Mouse (Mus musculus) heart, adult 2 months (tissue): ENCODE data around the gene Rnf213.

Experiments used
- CTCF ChIP-seq: fragments of 200-600 bp; IDR thresholded peaks from 2 replicates; pipeline ENCODE4 v1.8.1; 2022; ENCODE audit warnings: antibody characterized with exemption, mild to moderate bottlenecking, moderate library complexity
- POLR2A ChIP-seq: fragments of 200-500 bp; IDR thresholded peaks from 2 replicates; pipeline ENCODE4 v1.6.1; 2011; ENCODE audit warnings: mild to moderate bottlenecking, low read depth, low read length, control low read depth; ENCODE audit not compliant: insufficient read depth

DNA sequence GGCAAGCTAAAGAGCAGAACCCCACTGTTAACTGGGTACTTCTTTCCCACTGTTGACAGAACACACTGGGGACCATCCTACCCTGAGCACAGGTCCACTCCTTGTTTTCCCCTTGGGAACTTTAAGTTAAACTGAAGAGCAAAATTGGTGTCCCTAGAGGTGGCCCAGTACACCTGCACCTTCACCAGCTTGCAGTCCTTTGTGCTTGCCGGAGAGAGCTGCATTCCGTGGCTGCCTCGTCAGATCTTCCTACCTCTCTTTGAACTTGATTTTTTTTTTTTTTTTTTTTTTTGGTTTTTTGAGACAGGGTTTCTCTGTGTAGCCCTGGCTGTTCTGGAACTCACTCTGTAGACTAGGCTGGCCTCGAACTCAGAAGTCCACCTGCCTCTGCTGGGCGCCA, 27.5 kb downstream of the Rnf213 start:
- no peak for TF ChIP-seq POLR2A
- TF ChIP-seq CTCF: no peak
